Mouse (Mus musculus) urinary bladder, postnatal 0 days (tissue): ENCODE results near the gene Ifnab. TPM values are rescaled to one million over a fixed set of nuclear protein-coding genes. Genes with fewer than 3 reads are reported as not detected.

Experiments
- polyA plus RNA-seq: library from polyadenylated mRNA; unstranded; fragments of >200 nt; fragmentation: Nextera tagmentation; extraction: Ambion mirVana; gene quantifications from 2 replicates; pipeline ENCODE4 v1.2.1, GENCODE M21; 2015

Gene Ifnab
- polyA plus RNA-seq = not detected in 2 replicates

DNA sequence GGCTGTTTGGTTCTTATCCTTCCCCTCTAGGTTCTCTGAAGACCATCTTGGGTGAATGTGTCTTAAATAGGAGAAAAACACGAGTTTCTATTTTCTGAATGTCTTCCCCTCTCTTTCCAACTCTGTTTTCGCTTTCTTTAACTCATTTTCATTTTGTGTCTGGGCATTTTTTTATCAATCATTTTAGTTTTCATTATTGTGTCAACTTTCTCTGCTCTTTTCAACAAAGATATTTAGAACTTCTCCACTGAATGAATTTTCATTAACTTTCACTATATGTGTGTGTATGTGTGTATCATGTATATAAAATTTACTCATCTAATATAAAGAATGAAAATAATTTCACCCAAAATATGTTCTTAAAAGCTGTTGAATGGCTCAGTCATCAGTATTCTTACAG is at the start of gene Ifnab:
Gene Ifnab (minus strand): TSS at position 101 of the 400 bp plus-strand sequence.

DNA sequence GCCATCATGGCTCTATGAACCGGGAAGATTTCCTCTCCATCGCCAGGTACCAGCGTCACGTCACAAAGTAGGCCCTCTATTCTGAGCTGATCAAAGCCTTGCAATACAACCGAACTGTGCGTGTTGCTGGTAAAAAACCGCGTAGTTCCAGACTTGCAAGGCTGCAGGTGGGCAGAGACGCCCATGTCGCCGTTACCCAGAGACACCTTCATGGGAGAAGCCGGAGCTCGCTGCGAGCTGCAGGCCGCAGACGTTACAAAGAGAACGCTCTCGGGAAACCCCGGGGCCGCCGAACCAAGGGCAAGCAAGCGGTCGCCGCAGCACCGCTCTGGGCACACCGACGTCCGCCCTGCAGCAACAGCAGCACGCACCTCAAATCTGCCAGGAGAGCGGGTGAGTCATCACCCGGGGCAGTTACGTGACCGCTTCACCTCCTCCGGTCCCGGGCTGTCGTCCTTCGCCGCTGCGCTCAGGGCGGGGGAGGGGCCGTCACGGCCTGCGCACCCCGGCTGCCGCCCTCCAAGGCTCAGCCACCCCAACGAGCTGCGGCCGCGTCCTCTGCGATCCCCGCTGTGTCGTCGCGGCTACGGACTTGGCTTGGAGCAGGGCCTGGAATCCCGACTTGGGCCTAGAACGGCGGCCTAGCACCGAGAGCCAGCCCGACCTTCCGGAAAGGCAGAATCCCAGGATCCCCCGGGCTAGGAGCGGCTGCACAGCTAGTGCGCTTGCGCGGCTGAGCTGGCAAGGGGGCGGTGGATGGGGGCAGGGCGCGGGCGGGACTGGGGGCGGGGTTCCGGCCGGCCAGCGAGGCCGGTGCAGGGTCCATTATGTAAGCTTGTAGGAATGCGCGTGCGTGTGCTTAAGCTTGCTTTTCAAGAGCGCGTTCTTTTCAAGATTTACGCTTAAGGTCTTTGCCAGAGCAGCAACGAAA is 30.9 kb upstream of the Ifnab start, which contains the start of the genes Gm26566 and Klhl9:
Gene Gm26566 (plus strand): TSS at position 15 of the 931 bp plus-strand sequence.
Gene Klhl9 (minus strand): TSS at position 675 of the 931 bp plus-strand sequence.

DNA sequence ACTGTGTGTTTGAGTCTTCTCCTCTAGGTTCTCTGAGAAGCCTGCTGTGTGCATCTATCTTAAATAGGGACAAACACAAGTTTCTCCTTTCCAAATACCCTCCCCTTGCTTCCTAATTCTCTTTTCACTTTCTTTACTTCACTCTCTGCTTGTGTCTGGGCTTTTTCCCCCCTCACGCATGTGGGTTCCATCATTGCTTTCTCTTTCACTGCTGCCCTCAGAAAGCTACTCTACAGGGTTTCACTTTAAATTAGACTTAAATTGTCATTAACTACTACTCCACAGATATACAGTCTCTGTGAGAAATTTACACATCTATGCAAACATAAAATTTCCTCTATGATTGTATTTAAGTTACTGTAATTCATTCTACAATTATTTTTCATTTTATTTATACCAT is 7.3 kb downstream of the Ifnab start, which contains the start of gene Ifna2:
Gene Ifna2 (minus strand): TSS at position 101 of the 400 bp plus-strand sequence.

DNA sequence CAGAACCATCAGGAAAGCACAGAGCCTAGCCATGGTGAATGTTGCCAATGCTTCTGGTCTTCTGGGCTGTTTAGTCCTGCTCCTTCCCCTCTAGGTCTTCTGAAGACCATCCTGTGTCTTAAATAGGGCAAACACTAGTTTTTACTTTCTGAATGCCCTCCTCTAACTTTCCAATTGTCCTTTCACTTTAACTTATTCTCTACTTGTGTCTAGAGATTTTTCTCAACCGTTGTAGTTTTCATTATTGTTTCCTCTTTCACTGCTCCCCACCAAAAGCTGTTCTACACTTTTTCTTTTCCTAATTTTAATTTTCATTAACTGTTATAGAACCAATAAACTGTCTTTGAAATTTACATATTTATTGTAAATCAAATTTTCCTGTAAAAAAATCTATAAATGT is 14.3 kb downstream of the Ifnab start, which contains the start of gene Ifna16:
Gene Ifna16 (minus strand): TSS at position 101 of the 400 bp plus-strand sequence.

DNA sequence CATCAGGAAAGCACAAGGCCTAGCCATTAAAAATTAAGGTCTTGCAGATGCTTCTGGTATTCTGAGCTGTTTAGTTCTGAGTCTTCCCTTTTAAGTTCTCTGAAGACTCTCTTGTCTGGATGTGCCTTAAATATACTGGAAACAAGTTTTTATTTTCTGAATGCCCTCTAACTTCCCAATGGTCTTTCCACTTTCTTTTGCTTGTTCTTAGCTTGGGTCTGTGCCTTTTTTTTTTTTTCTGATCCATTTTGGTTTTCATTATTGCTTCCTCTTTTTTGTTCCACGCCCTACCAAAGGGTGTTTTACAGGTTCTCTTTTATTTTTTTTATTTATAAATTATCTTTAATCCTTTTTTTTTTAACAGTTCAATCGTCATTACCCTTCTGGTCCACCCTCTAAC is 46.8 kb downstream of the Ifnab start, which contains the start of gene Ifna13:
Gene Ifna13 (minus strand): TSS at position 101 of the 400 bp plus-strand sequence.

Other genes with a start within 250 kb of the Ifnab start
- not detected in 2 replicates for gene Ifnb1, start 168.6 kb downstream of the Ifnab start, polyA plus RNA-seq
- not detected in 2 replicates for gene Ifna15, start 133.1 kb downstream of the Ifnab start, polyA plus RNA-seq
- not detected in 2 replicates for gene Ifna14, start 119.6 kb downstream of the Ifnab start, polyA plus RNA-seq
- not detected in 2 replicates for gene Ifna9, start 99.0 kb downstream of the Ifnab start, polyA plus RNA-seq
- gene Ifna12, start 88.0 kb downstream of the Ifnab start, polyA plus RNA-seq = not detected in 2 replicates
- not detected in 2 replicates for gene C87499, start 56.9 kb downstream of the Ifnab start, polyA plus RNA-seq
- gene Ifna13, start 46.9 kb downstream of the Ifnab start, polyA plus RNA-seq = not detected in 2 replicates
- gene Ifna16, start 14.4 kb downstream of the Ifnab start, polyA plus RNA-seq = not detected in 2 replicates
- not detected in 2 replicates for gene Ifna2, start 7.4 kb downstream of the Ifnab start, polyA plus RNA-seq
- gene Gm26566, start 30.4 kb upstream of the Ifnab start, polyA plus RNA-seq = 0.34 and 0.37 TPM in 2 replicates
- gene Klhl9, start 31.1 kb upstream of the Ifnab start, polyA plus RNA-seq = 47.0 and 61.7 TPM in 2 replicates
- not detected in 2 replicates for gene Gm13271, start 63.5 kb upstream of the Ifnab start, polyA plus RNA-seq
- gene Gm13283, start 68.8 kb upstream of the Ifnab start, polyA plus RNA-seq = 0.28 and 0.35 TPM in 2 replicates
- not detected in 2 replicates for gene Gm13290, start 82.5 kb upstream of the Ifnab start, polyA plus RNA-seq
- gene Gm13289, start 85.6 kb upstream of the Ifnab start, polyA plus RNA-seq = not detected in 2 replicates
- not detected in 2 replicates for gene Gm13272, start 88.5 kb upstream of the Ifnab start, polyA plus RNA-seq
- gene Ifnz, start 90.8 kb upstream of the Ifnab start, polyA plus RNA-seq = 0.17 and 0.28 TPM in 2 replicates
- gene Gm13276, start 94.3 kb upstream of the Ifnab start, polyA plus RNA-seq = not detected in 2 replicates
- gene Gm13277, start 97.3 kb upstream of the Ifnab start, polyA plus RNA-seq = not detected in 2 replicates
- gene Gm13278, start 100.2 kb upstream of the Ifnab start, polyA plus RNA-seq = not detected in 2 replicates
- gene Gm13275, start 103.1 kb upstream of the Ifnab start, polyA plus RNA-seq = not detected in 2 replicates
- gene Gm13279, start 106.0 kb upstream of the Ifnab start, polyA plus RNA-seq = not detected in 2 replicates
- 1.6 and 1.7 TPM in 2 replicates for gene Gm13285, start 108.3 kb upstream of the Ifnab start, polyA plus RNA-seq
- gene Gm13287, start 111.9 kb upstream of the Ifnab start, polyA plus RNA-seq = not detected in 2 replicates
- 0.21 TPM in 1 of 2 replicates, not detected in the other for gene Gm13288, start 114.2 kb upstream of the Ifnab start, polyA plus RNA-seq
- gene Ifna7, start 124.9 kb upstream of the Ifnab start, polyA plus RNA-seq = not detected in 2 replicates
- gene Ifna11, start 128.6 kb upstream of the Ifnab start, polyA plus RNA-seq = not detected in 2 replicates
- not detected in 2 replicates for gene Ifna6, start 136.1 kb upstream of the Ifnab start, polyA plus RNA-seq
- not detected in 2 replicates for gene Ifna5, start 144.2 kb upstream of the Ifnab start, polyA plus RNA-seq
- gene Ifna4, start 150.5 kb upstream of the Ifnab start, polyA plus RNA-seq = not detected in 2 replicates
- not detected in 2 replicates for gene Ifna1, start 158.7 kb upstream of the Ifnab start, polyA plus RNA-seq
- not detected in 2 replicates for gene Ifne, start 188.8 kb upstream of the Ifnab start, polyA plus RNA-seq